Mouse (Mus musculus) hindbrain, embryonic 12.5 days (tissue): ENCODE measurements around the gene Rsc1a1. TPM values are rescaled to one million over a fixed set of nuclear protein-coding genes. Genes with fewer than 3 reads are reported as not detected.

Experiments
- ATAC-seq: fragments of 200-750 bp; cut with Nextera tagmentation; 2 replicates; pipeline ENCODE4 v1.8.0; 2017; ENCODE audit warnings: moderate TSS enrichment; ENCODE audit not compliant: low FRiP score
- H3K27ac ChIP-seq: fragments of 300-500 bp; sonication (generic); 2 replicates; pipeline ENCODE4 v1.5.1; 2016; ENCODE audit warnings: mild to moderate bottlenecking
- H3K27me3 ChIP-seq: fragments of 300-500 bp; sonication (generic); 2 replicates; pipeline ENCODE4 v1.6.1; 2016; ENCODE audit warnings: mild to moderate bottlenecking
- H3K36me3 ChIP-seq: fragments of 300-500 bp; sonication (generic); 2 replicates; pipeline ENCODE4 v1.6.1; 2016; ENCODE audit warnings: mild to moderate bottlenecking
- H3K4me1 ChIP-seq: fragments of 300-500 bp; sonication (generic); 2 replicates; pipeline ENCODE4 v1.6.1; 2016
- H3K4me2 ChIP-seq: fragments of 300-500 bp; sonication (generic); replicated peaks from 2 replicates; pipeline ENCODE4 v1.6.1; 2016; ENCODE audit warnings: mild to moderate bottlenecking
- H3K4me3 ChIP-seq: fragments of 300-500 bp; sonication (generic); 2 replicates; pipeline ENCODE4 v1.5.1; 2016; ENCODE audit warnings: mild to moderate bottlenecking
- H3K9ac ChIP-seq: fragments of 300-500 bp; sonication (generic); 2 replicates; pipeline ENCODE4 v1.6.1; 2016; ENCODE audit warnings: mild to moderate bottlenecking, moderate library complexity
- H3K9me3 ChIP-seq: fragments of 300-500 bp; sonication (generic); replicated peaks from 2 replicates; pipeline ENCODE4 v1.6.1; 2016; ENCODE audit warnings: mild to moderate bottlenecking
- WGBS: fragments of 180-500 bp; shearing (Covaris S2); methylation state at CpG from one replicate; pipeline ENCODE4 v1.1.7; 2016; 5-methylcytosine and 5-hydroxymethylcytosine counted together
- polyA plus RNA-seq: library from polyadenylated mRNA; unstranded; fragments of >200 nt; fragmentation: Nextera tagmentation; extraction: Ambion mirVana; gene quantifications from 2 replicates; pipeline ENCODE4 v1.2.1, GENCODE M21; 2016

Gene Rsc1a1
- polyA plus RNA-seq, 1 experiment from 2014 or later = 0.43 TPM

- peaks cover 56% of the 10 kb centered on the region for H3K36me3 ChIP-seq
- 96% methylated on average over 3 of the region's 3 CpGs for WGBS
Measured at GRCm38 (mm10) chr4:141686093-141686492, 694 bp upstream of the Rsc1a1 start.

GRCm38 (mm10) chr4:141682706-141683230, 2.6 kb downstream of the Rsc1a1 start:
- no peaks in the 10 kb centered on the region for H3K9me3 ChIP-seq
- H3K4me1 ChIP-seq = peaks cover 5% of the 10 kb centered on the region; the same call in 1 of the 2 replicates
- H3K27me3 ChIP-seq = no peaks in the 10 kb centered on the region
- no peak overlapping the region for H3K9ac ChIP-seq
- no peak overlapping the region for H3K4me3 ChIP-seq
- H3K36me3 ChIP-seq = peaks cover 45% of the 10 kb centered on the region
- no peak overlapping the region for H3K4me2 ChIP-seq
- H3K27ac ChIP-seq = no peak overlapping the region
- whole genome bisulfite sequencing = 60% methylated on average over 12 of the region's 12 CpGs
- no peak for ATAC-seq

More at GRCm38 (mm10) chr4:141686093-141686492, 694 bp upstream of the Rsc1a1 start:
- H3K4me3 ChIP-seq = no peak overlapping the region
- no peak overlapping the region for H3K4me2 ChIP-seq
- H3K9ac ChIP-seq = no peak overlapping the region
- no peak overlapping the region for H3K27ac ChIP-seq
- no peak for ATAC-seq
- no peaks in the 10 kb centered on the region for H3K27me3 ChIP-seq
- H3K9me3 ChIP-seq = no peaks in the 10 kb centered on the region
- peaks cover 5% of the 10 kb centered on the region; the same call in 1 of the 2 replicates for H3K4me1 ChIP-seq

- Histone ChIP-seq H3K27ac (no peak overlapping the region), H3K4me1 (peaks cover 5% of the 10 kb centered on the region; the same call in 1 of the 2 replicates), H3K9ac (no peak overlapping the region), H3K4me3 (no peak overlapping the region), H3K9me3 (no peaks in the 10 kb centered on the region), H3K27me3 (no peaks in the 10 kb centered on the region), H3K36me3 (peaks cover 44% of the 10 kb centered on the region), H3K4me2 (no peak overlapping the region)
- 69% methylated on average over 7 of the region's 7 CpGs for WGBS
- no peak for ATAC-seq
Measured at GRCm38 (mm10) chr4:141681767-141682166, 3.6 kb downstream of the Rsc1a1 start.

DNA sequence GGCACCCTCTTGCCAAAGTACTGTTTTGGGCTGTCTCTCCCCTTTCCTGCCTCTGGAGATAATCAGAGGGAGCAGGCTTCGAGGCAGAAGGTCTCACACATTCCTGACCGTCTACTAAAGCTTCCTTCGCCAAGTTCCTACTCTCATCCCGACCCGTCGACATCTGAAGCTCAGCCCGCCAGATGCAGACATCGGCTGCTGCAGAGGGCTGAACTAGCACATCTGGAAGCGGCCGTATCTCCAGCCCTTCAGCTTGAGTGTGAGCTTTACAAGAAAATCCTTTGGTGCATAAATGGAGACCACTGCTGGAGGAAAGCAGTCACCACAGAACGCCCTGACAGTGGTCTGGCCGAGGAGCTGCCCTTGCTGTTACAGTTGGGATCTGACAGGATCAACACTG, 4.5 kb downstream of the Rsc1a1 start:
- WGBS = 69% methylated on average over 12 of the region's 12 CpGs
- no peak overlapping the region for H3K4me3 ChIP-seq
- no peak overlapping the region for H3K9ac ChIP-seq
- no peaks in the 10 kb centered on the region for H3K27me3 ChIP-seq
- peaks cover 5% of the 10 kb centered on the region; the same call in 1 of the 2 replicates for H3K4me1 ChIP-seq
- H3K27ac ChIP-seq = no peak overlapping the region
- peaks cover 36% of the 10 kb centered on the region for H3K36me3 ChIP-seq
- H3K9me3 ChIP-seq = no peaks in the 10 kb centered on the region
- H3K4me2 ChIP-seq = no peak overlapping the region
- no peak for ATAC-seq

- Histone ChIP-seq H3K27me3 (no peaks in the 10 kb centered on the region), H3K27ac (no peak overlapping the region), H3K4me1 (peaks cover 5% of the 10 kb centered on the region; the same call in 1 of the 2 replicates), H3K4me3 (no peak overlapping the region), H3K9ac (no peak overlapping the region), H3K9me3 (no peaks in the 10 kb centered on the region), H3K36me3 (peaks cover 18% of the 10 kb centered on the region), H3K4me2 (no peak overlapping the region)
- WGBS = 88% methylated on average over 2 of the region's 2 CpGs
- ATAC-seq = no peak
Measured at GRCm38 (mm10) chr4:141679016-141679415, 6.4 kb downstream of the Rsc1a1 start.

DNA sequence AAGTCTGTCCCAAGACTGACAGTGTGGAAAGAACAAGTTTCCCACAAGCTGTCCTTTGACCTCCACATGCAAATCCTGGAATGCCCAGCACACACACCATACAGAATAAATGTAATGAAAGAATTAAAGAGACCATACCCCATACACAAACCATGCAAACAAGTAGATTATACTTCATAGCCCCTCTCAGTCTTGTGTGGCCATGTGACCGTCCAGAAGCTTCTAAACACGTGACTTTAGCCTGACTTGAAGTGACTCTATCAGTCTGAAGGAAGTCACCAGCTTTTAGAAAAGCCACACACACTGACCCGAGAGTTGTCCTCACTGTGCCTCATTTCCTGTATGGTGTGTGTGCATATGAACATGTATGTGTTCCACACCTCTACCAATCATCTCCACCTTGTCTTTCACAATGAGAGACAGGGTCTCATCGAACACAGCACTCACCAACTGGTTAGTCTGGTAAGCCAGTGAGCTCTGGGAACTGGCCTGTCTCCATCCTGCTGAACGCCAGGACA, 8.9 kb downstream of the Rsc1a1 start:
- no peaks in the 10 kb centered on the region for H3K9me3 ChIP-seq
- H3K36me3 ChIP-seq = 0 out of 2 replicates have a peak, but pooled peaks cover 4% of the 10 kb centered on the region
- ATAC-seq = no peak
- H3K4me3 ChIP-seq = no peak overlapping the region
- H3K27me3 ChIP-seq = no peaks in the 10 kb centered on the region
- WGBS = 89% methylated on average over 5 of the region's 5 CpGs
- H3K27ac ChIP-seq = no peak overlapping the region
- no peaks in the 10 kb centered on the region; the same call in 1 of the 2 replicates for H3K4me1 ChIP-seq
- no peak overlapping the region for H3K9ac ChIP-seq
- H3K4me2 ChIP-seq = no peak overlapping the region

DNA sequence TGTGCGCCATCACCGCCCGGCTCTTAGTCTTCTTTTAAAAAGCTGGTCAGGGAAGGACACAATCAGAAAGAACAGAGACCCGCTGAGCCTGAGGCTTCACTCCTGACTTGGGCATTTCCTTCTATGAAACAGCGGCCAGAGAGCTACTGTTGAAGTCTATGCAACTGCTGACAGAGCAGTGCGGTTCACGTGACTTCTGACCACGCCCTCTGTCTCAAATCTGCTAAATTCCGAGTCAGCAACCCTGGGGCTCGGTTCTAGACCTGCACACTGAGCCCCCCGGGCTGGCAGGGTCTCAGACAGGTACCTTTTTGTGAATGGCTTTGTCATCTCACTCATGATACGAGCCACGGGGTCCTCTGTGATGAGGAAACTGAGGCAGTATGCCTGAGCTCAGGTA, 13.1 kb downstream of the Rsc1a1 start:
- H3K9ac ChIP-seq = no peak overlapping the region
- H3K4me2 ChIP-seq = no peak overlapping the region
- 78% methylated on average over 13 of the region's 13 CpGs for whole genome bisulfite sequencing
- no peaks in the 10 kb centered on the region for H3K36me3 ChIP-seq
- no peak overlapping the region for H3K27ac ChIP-seq
- ATAC-seq = no peak
- H3K9me3 ChIP-seq = no peaks in the 10 kb centered on the region
- H3K4me3 ChIP-seq = no peak overlapping the region
- no peaks in the 10 kb centered on the region for H3K27me3 ChIP-seq
- H3K4me1 ChIP-seq = no peaks in the 10 kb centered on the region

- Histone ChIP-seq H3K4me2 (no peak overlapping the region), H3K9ac (no peak overlapping the region), H3K9me3 (no peaks in the 10 kb centered on the region), H3K36me3 (no peaks in the 10 kb centered on the region), H3K4me1 (no peaks in the 10 kb centered on the region), H3K27me3 (no peaks in the 10 kb centered on the region), H3K4me3 (no peak overlapping the region), H3K27ac (no peak overlapping the region)
- no peak for ATAC-seq
- whole genome bisulfite sequencing = 85% methylated on average over 4 of the region's 4 CpGs
Measured at GRCm38 (mm10) chr4:141671389-141671788, 14.0 kb downstream of the Rsc1a1 start.

DNA sequence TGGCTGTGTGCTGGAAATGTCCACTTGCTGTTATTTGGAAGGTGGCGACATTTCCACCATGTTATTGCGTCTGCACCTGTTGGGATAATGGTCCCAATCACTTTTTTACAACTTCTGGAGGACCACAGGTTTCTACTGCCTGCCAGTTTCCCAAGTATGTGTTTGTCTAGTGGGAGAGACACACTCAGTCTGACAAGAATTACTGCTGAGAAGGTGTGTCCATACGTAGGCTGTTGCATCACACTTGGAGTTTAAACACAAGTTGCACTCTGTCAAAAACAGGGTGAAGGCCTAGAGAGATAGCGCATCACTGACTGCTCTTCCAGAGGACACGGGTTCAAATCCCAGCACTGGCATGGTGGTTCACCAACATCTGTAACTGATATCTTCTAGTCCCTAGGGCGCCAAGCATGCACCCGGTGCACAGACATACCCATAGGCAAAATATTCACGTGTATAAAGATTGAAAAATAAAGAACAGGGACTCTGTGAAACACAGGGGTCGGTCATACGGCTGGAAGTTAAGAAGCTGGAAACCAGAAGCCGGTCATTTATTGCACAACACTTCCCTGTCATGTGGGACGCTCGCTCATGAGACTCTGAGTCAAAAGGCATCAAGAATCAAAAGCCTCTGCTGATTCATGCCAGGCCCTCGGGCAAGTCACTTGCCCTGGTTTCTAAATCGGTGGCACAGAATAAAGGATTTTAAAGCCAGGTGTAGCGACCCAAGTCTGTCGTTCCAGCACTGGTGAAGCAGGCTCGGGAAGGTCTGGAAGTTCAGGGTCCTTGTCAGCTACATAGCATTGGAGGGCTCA, 15.3 kb downstream of the Rsc1a1 start:
- H3K27me3 ChIP-seq = no peaks in the 10 kb centered on the region
- H3K9me3 ChIP-seq = no peaks in the 10 kb centered on the region
- H3K4me3 ChIP-seq = no peak overlapping the region
- H3K9ac ChIP-seq = no peak overlapping the region
- 86% methylated on average over 18 of the region's 18 CpGs for WGBS
- no peak overlapping the region for H3K27ac ChIP-seq
- H3K36me3 ChIP-seq = no peaks in the 10 kb centered on the region
- H3K4me1 ChIP-seq = peaks cover under 1% of the 10 kb centered on the region; the same call in 1 of the 2 replicates
- ATAC-seq = no peak
- H3K4me2 ChIP-seq = no peak overlapping the region

- H3K4me3 ChIP-seq = peak within 1 kb of the TSS; percentile 79
- WGBS = 76% methylated on average over 8 of the region's 8 CpGs
- ATAC-seq = peak; percentile 30; the same call in 1 of the 2 replicates
- no peaks in the 10 kb centered on the region for H3K27me3 ChIP-seq
- H3K27ac ChIP-seq = peak within 1 kb of the TSS; percentile 64
- H3K4me2 ChIP-seq = peak within 1 kb of the TSS; percentile 77
- peaks cover 19% of the 10 kb centered on the region for H3K4me1 ChIP-seq
- H3K36me3 ChIP-seq = peaks cover 18% of the 10 kb centered on the region; the same call in 1 of the 2 replicates
- peak within 1 kb of the TSS; percentile 94 for H3K9ac ChIP-seq
- H3K9me3 ChIP-seq = no peaks in the 10 kb centered on the region
Measured at GRCm38 (mm10) chr4:141664799-141665198, 20.6 kb downstream of the Rsc1a1 start, which contains the start of gene Plekhm2. Gene Plekhm2 (minus strand): TSS chr4:141664899.

GRCm38 (mm10) chr4:141664011-141664745, 21.2 kb downstream of the Rsc1a1 start:
- peaks cover 22% of the 10 kb centered on the region; the same call in 1 of the 2 replicates for H3K36me3 ChIP-seq
- peaks cover 19% of the 10 kb centered on the region for H3K4me1 ChIP-seq
- no peaks in the 10 kb centered on the region for H3K27me3 ChIP-seq
- H3K27ac ChIP-seq = peak overlapping the region; percentile 64
- H3K4me3 ChIP-seq = peak overlapping the region; percentile 79
- 2% methylated on average over 39 of the region's 60 CpGs for WGBS
- peak overlapping the region; percentile 77 for H3K4me2 ChIP-seq
- peak; percentile 81 for ATAC-seq
- H3K9me3 ChIP-seq = no peaks in the 10 kb centered on the region
- H3K9ac ChIP-seq = peak overlapping the region; percentile 94
